Mouse (Mus musculus): Measurements from ENCODE around the gene B3gnt6. TPM values are rescaled to one million over a fixed set of nuclear protein-coding genes. Genes with fewer than 3 reads are reported as not detected.
A peak's percentile ranks its signal among the peaks of the same experiment; 100 is the strongest.
"Not testable (repeated sequence)": the region's sequence is repeated elsewhere in the genome, so short reads cannot be mapped to it uniquely, and the experiment has no call there.

The B3gnt6 gene
- polyA plus RNA-seq, 1 experiment from 2014 or later = 0.30 TPM

- WGBS = 2% methylated on average over 36 of the region's 36 CpGs
- Histone ChIP-seq H3K4me2 (ENCODE audit: low read length) (peak overlapping the region; percentile 96), H3K27me3 (replicated peaks; ENCODE audit: control insufficient read depth, insufficient read depth, low read length) (peaks cover 45% of the 10 kb centered on the region), H3K9ac (replicated peaks; ENCODE audit: low read depth, low read length) (peak overlapping the region; percentile 54), H3K27ac (ENCODE audit: low read length) (no peak overlapping the region), H3K4me3 (replicated peaks; ENCODE audit: low read length) (peak overlapping the region; percentile 52), H3K36me3 (ENCODE audit: control insufficient read depth, insufficient read depth) (no peaks in the 10 kb centered on the region), H3K9me3 (ENCODE audit: control insufficient read depth, low read length) (no peaks in the 10 kb centered on the region), H3K4me1 (replicated peaks; ENCODE audit: control insufficient read depth, insufficient read depth, low read length) (peaks cover 11% of the 10 kb centered on the region)
- ATAC-seq = peak; percentile 77
These were observed 5.7 kb downstream of the B3gnt6 start for GRCm38 (mm10) chr7:98193515-98194025.

GRCm38 (mm10) chr7:98191571-98192250, 7.6 kb downstream of the B3gnt6 start:
- Histone ChIP-seq H3K4me1 (replicated peaks; ENCODE audit: control insufficient read depth, insufficient read depth, low read length) (peaks cover 12% of the 10 kb centered on the region), H3K9me3 (ENCODE audit: control insufficient read depth, low read length) (no peaks in the 10 kb centered on the region), H3K27ac (ENCODE audit: low read length) (no peak overlapping the region), H3K9ac (replicated peaks; ENCODE audit: low read depth, low read length) (no peak overlapping the region), H3K27me3 (replicated peaks; ENCODE audit: control insufficient read depth, insufficient read depth, low read length) (peaks cover 45% of the 10 kb centered on the region), H3K4me3 (replicated peaks; ENCODE audit: low read length) (no peak overlapping the region), H3K36me3 (ENCODE audit: control insufficient read depth, insufficient read depth) (no peaks in the 10 kb centered on the region), H3K4me2 (ENCODE audit: low read length) (no peak overlapping the region)
- WGBS = 66% methylated on average over 17 of the region's 17 CpGs
- no peak for ATAC-seq

GRCm38 (mm10) chr7:98190578-98190977, 8.7 kb downstream of the B3gnt6 start:
- Histone ChIP-seq H3K36me3 (ENCODE audit: control insufficient read depth, insufficient read depth) (no peaks in the 10 kb centered on the region), H3K9me3 (ENCODE audit: control insufficient read depth, low read length) (no peaks in the 10 kb centered on the region), H3K4me2 (ENCODE audit: low read length) (no peak overlapping the region), H3K9ac (replicated peaks; ENCODE audit: low read depth, low read length) (no peak overlapping the region), H3K27ac (ENCODE audit: low read length) (no peak overlapping the region), H3K27me3 (replicated peaks; ENCODE audit: control insufficient read depth, insufficient read depth, low read length) (peaks cover 36% of the 10 kb centered on the region), H3K4me1 (replicated peaks; ENCODE audit: control insufficient read depth, insufficient read depth, low read length) (peaks cover 19% of the 10 kb centered on the region), H3K4me3 (replicated peaks; ENCODE audit: low read length) (no peak overlapping the region)
- 94% methylated on average over 1 of the region's 1 CpGs for WGBS
- no peak for ATAC-seq

GRCm38 (mm10) chr7:98189745-98190144, 9.5 kb downstream of the B3gnt6 start:
- WGBS = 62% methylated on average over 3 of the region's 3 CpGs
- no peak for ATAC-seq
- H3K27me3 ChIP-seq (replicated peaks; ENCODE audit: control insufficient read depth, insufficient read depth, low read length) = peaks cover 28% of the 10 kb centered on the region

GRCm38 (mm10) chr7:98188680-98189079, 10.6 kb downstream of the B3gnt6 start:
- no peak overlapping the region for H3K9ac ChIP-seq (replicated peaks; ENCODE audit: low read depth, low read length)
- no peaks in the 10 kb centered on the region for H3K9me3 ChIP-seq (ENCODE audit: control insufficient read depth, low read length)
- no peak overlapping the region for H3K27ac ChIP-seq (ENCODE audit: low read length)
- no peak overlapping the region for H3K4me2 ChIP-seq (ENCODE audit: low read length)
- WGBS = 93% methylated on average over 2 of the region's 2 CpGs
- peaks cover 24% of the 10 kb centered on the region for H3K27me3 ChIP-seq (replicated peaks; ENCODE audit: control insufficient read depth, insufficient read depth, low read length)
- no peak for ATAC-seq
- peaks cover 17% of the 10 kb centered on the region for H3K4me1 ChIP-seq (replicated peaks; ENCODE audit: control insufficient read depth, insufficient read depth, low read length)
- H3K36me3 ChIP-seq (ENCODE audit: control insufficient read depth, insufficient read depth) = no peaks in the 10 kb centered on the region
- no peak overlapping the region for H3K4me3 ChIP-seq (replicated peaks; ENCODE audit: low read length)

More at GRCm38 (mm10) chr7:98189745-98190144, 9.5 kb downstream of the B3gnt6 start:
- H3K4me3 ChIP-seq (replicated peaks; ENCODE audit: low read length) = no peak overlapping the region
- H3K36me3 ChIP-seq (ENCODE audit: control insufficient read depth, insufficient read depth) = no peaks in the 10 kb centered on the region
- H3K4me1 ChIP-seq (replicated peaks; ENCODE audit: control insufficient read depth, insufficient read depth, low read length) = peaks cover 24% of the 10 kb centered on the region
- no peak overlapping the region for H3K4me2 ChIP-seq (ENCODE audit: low read length)
- H3K9ac ChIP-seq (replicated peaks; ENCODE audit: low read depth, low read length) = no peak overlapping the region
- no peaks in the 10 kb centered on the region for H3K9me3 ChIP-seq (ENCODE audit: control insufficient read depth, low read length)
- H3K27ac ChIP-seq (ENCODE audit: low read length) = no peak overlapping the region

GRCm38 (mm10) chr7:98188238-98188637, 11.0 kb downstream of the B3gnt6 start:
- Histone ChIP-seq H3K4me3 (replicated peaks; ENCODE audit: low read length) (no peak overlapping the region), H3K9me3 (ENCODE audit: control insufficient read depth, low read length) (no peaks in the 10 kb centered on the region), H3K4me1 (replicated peaks; ENCODE audit: control insufficient read depth, insufficient read depth, low read length) (peaks cover 13% of the 10 kb centered on the region), H3K27me3 (replicated peaks; ENCODE audit: control insufficient read depth, insufficient read depth, low read length) (peaks cover 23% of the 10 kb centered on the region), H3K4me2 (ENCODE audit: low read length) (no peak overlapping the region), H3K27ac (ENCODE audit: low read length) (no peak overlapping the region), H3K9ac (replicated peaks; ENCODE audit: low read depth, low read length) (no peak overlapping the region), H3K36me3 (ENCODE audit: control insufficient read depth, insufficient read depth) (no peaks in the 10 kb centered on the region)
- 94% methylated on average over 2 of the region's 2 CpGs for WGBS
- no peak for ATAC-seq

GRCm38 (mm10) chr7:98187332-98187731, 11.9 kb downstream of the B3gnt6 start:
- H3K27ac ChIP-seq (ENCODE audit: low read length); H3K36me3 ChIP-seq (ENCODE audit: control insufficient read depth, insufficient read depth); H3K9me3 ChIP-seq (ENCODE audit: control insufficient read depth, low read length); H3K9ac ChIP-seq (replicated peaks; ENCODE audit: low read depth, low read length); H3K4me2 ChIP-seq (ENCODE audit: low read length); ATAC-seq; H3K4me3 ChIP-seq (replicated peaks; ENCODE audit: low read length): not testable (repeated sequence)
- 54% methylated on average over 3 of the region's 3 CpGs for WGBS
- Histone ChIP-seq H3K4me1 (replicated peaks; ENCODE audit: control insufficient read depth, insufficient read depth, low read length) (peaks cover 13% of the 10 kb centered on the region), H3K27me3 (replicated peaks; ENCODE audit: control insufficient read depth, insufficient read depth, low read length) (peaks cover 14% of the 10 kb centered on the region)

- H3K4me3 ChIP-seq (replicated peaks; ENCODE audit: low read length) = no peak overlapping the region
- peak; percentile 93 for ATAC-seq
- peaks cover 13% of the 10 kb centered on the region for H3K4me1 ChIP-seq (replicated peaks; ENCODE audit: control insufficient read depth, insufficient read depth, low read length)
- no peaks in the 10 kb centered on the region for H3K36me3 ChIP-seq (ENCODE audit: control insufficient read depth, insufficient read depth)
- peaks cover 11% of the 10 kb centered on the region; the same call in 1 of the 2 replicates for H3K27me3 ChIP-seq (replicated peaks; ENCODE audit: control insufficient read depth, insufficient read depth, low read length)
- H3K9ac ChIP-seq (replicated peaks; ENCODE audit: low read depth, low read length) = no peak overlapping the region
- H3K27ac ChIP-seq (ENCODE audit: low read length) = no peak overlapping the region
- no peaks in the 10 kb centered on the region for H3K9me3 ChIP-seq (ENCODE audit: control insufficient read depth, low read length)
- no peak overlapping the region for H3K4me2 ChIP-seq (ENCODE audit: low read length)
- WGBS = 11% methylated on average over 8 of the region's 8 CpGs
These were observed 12.6 kb downstream of the B3gnt6 start for GRCm38 (mm10) chr7:98186637-98187036.

GRCm38 (mm10) chr7:98185326-98185725, 14.0 kb downstream of the B3gnt6 start:
- H3K4me3 ChIP-seq (replicated peaks; ENCODE audit: low read length) = no peak overlapping the region
- no peak for ATAC-seq
- H3K9ac ChIP-seq (replicated peaks; ENCODE audit: low read depth, low read length) = no peak overlapping the region
- H3K9me3 ChIP-seq (ENCODE audit: control insufficient read depth, low read length) = no peaks in the 10 kb centered on the region
- H3K4me2 ChIP-seq (ENCODE audit: low read length) = no peak overlapping the region
- H3K4me1 ChIP-seq (replicated peaks; ENCODE audit: control insufficient read depth, insufficient read depth, low read length) = peaks cover 13% of the 10 kb centered on the region
- no peak overlapping the region for H3K27ac ChIP-seq (ENCODE audit: low read length)
- peaks cover 8% of the 10 kb centered on the region; the same call in 1 of the 2 replicates for H3K27me3 ChIP-seq (replicated peaks; ENCODE audit: control insufficient read depth, insufficient read depth, low read length)
- 46% methylated on average over 6 of the region's 6 CpGs for WGBS
- no peaks in the 10 kb centered on the region for H3K36me3 ChIP-seq (ENCODE audit: control insufficient read depth, insufficient read depth)
